Comparison of ENCODE assay signal across 12 mouse cellular contexts in genomic region chr7:128350316-128350715, GRCm38 (mm10).
"Had no signal": no experiment of that assay in that cellular context is flagged by ENCODE, and none has a peak within 500 bp of the region (broad histone marks: within the 10 kb centered on the region; RNA-seq: fewer than 3 reads in every experiment).

No protein-coding gene starts in this region.

- DNase-seq: kidney, postnatal 10 days; kidney, postnatal 4 days; left cerebral cortex, postnatal 4 days; liver, embryonic 13.5 days; lung, adult 2 months; lung, postnatal 14 days; thymus, adult 18-20 months; thymus, postnatal 36 days had no signal

- H3K4me3 ChIP-seq: kidney, embryonic 15.5 days; limb, embryonic 12.5 days; limb, embryonic 15.5 days; liver, embryonic 13.5 days had no signal

- H3K9me3 ChIP-seq: kidney, embryonic 15.5 days; limb, embryonic 12.5 days; limb, embryonic 15.5 days; liver, embryonic 13.5 days had no signal

- H3K4me1 ChIP-seq: limb, embryonic 12.5 days; limb, embryonic 15.5 days; liver, embryonic 13.5 days had no signal

- H3K4me2 ChIP-seq: kidney, embryonic 15.5 days; limb, embryonic 12.5 days; limb, embryonic 15.5 days; liver, embryonic 13.5 days; midbrain, embryonic 11.5 days had no signal

- H3K27ac ChIP-seq: kidney, embryonic 15.5 days; limb, embryonic 12.5 days; limb, embryonic 15.5 days; liver, embryonic 13.5 days had no signal

- H3K9ac ChIP-seq: kidney, embryonic 15.5 days; limb, embryonic 12.5 days; limb, embryonic 15.5 days; liver, embryonic 13.5 days had no signal

- H3K27me3 ChIP-seq: kidney, embryonic 15.5 days; limb, embryonic 12.5 days; limb, embryonic 15.5 days; liver, embryonic 13.5 days had no signal

- H3K36me3 ChIP-seq: kidney, embryonic 15.5 days; limb, embryonic 12.5 days; limb, embryonic 15.5 days; liver, embryonic 13.5 days had no signal
